Mouse (Mus musculus): Measurements from ENCODE around the gene Dse. TPM values are rescaled to one million over a fixed set of nuclear protein-coding genes. Genes with fewer than 3 reads are reported as not detected.
A peak's percentile ranks its signal among the peaks of the same experiment; 100 is the strongest.
"Not testable (repeated sequence)": the region's sequence is repeated elsewhere in the genome, so short reads cannot be mapped to it uniquely, and the experiment has no call there.

Gene Dse
- 51.4 and 59.1 TPM in 2 replicates for polyA plus RNA-seq (2011; ENCODE audit: insufficient read depth, insufficient read length, low read depth, missing spikeins)

GRCm38 (mm10) chr10:34207503-34207850 is at the start of gene Dse:
Gene Dse (minus strand): TSS chr10:34207715.
- no peak for TF ChIP-seq EP300 (IDR thresholded peaks at IDR 0.05; ENCODE audit: insufficient read depth, low read depth, low read length)
- no peak for TF ChIP-seq CTCF (IDR thresholded peaks at IDR 0.05; ENCODE audit: low read depth, low read length)
- no peak for TF ChIP-seq POLR2A (IDR thresholded peaks at IDR 0.05; ENCODE audit: insufficient read depth, low read length)
- Histone ChIP-seq H3K36me3 (ENCODE audit: control insufficient read depth, insufficient read depth, low read length, poor library complexity, severe bottlenecking) (peaks cover 8% of the 10 kb centered on the region), H3K27me3 (ENCODE audit: control insufficient read depth, insufficient read depth, low read length, poor library complexity, severe bottlenecking) (no peaks in the 10 kb centered on the region), H3K4me3 (ENCODE audit: low read depth, low read length) (peak within 1 kb of the TSS; percentile 65), H3K27ac (ENCODE audit: insufficient read depth, low read length) (peak within 1 kb of the TSS; percentile 99), H3K4me1 (ENCODE audit: control insufficient read depth, insufficient read depth, low read length) (no peaks in the 10 kb centered on the region), H3K9me3 (replicated peaks; ENCODE audit: control insufficient read depth, insufficient read depth, low read length, poor library complexity, severe bottlenecking) (no peaks in the 10 kb centered on the region), H3K9ac (ENCODE audit: low read depth, poor library complexity, severe bottlenecking) (peak within 1 kb of the TSS; percentile 72)

GRCm38 (mm10) chr10:34252833-34253232 is 45.3 kb upstream of the Dse start:
- not testable (repeated sequence) for H3K9me3 ChIP-seq (replicated peaks; ENCODE audit: control insufficient read depth, insufficient read depth, low read length, poor library complexity, severe bottlenecking); H3K4me3 ChIP-seq (ENCODE audit: low read depth, low read length); H3K9ac ChIP-seq (ENCODE audit: low read depth, poor library complexity, severe bottlenecking); H3K36me3 ChIP-seq (ENCODE audit: control insufficient read depth, insufficient read depth, low read length, poor library complexity, severe bottlenecking); H3K4me1 ChIP-seq (ENCODE audit: control insufficient read depth, insufficient read depth, low read length); H3K27me3 ChIP-seq (ENCODE audit: control insufficient read depth, insufficient read depth, low read length, poor library complexity, severe bottlenecking); H3K27ac ChIP-seq (ENCODE audit: insufficient read depth, low read length)

GRCm38 (mm10) chr10:34249594-34249993 is 42.1 kb upstream of the Dse start:
- no peak overlapping the region for H3K4me3 ChIP-seq (ENCODE audit: low read depth, low read length)
- no peaks in the 10 kb centered on the region for H3K9me3 ChIP-seq (replicated peaks; ENCODE audit: control insufficient read depth, insufficient read depth, low read length, poor library complexity, severe bottlenecking)
- H3K36me3 ChIP-seq (ENCODE audit: control insufficient read depth, insufficient read depth, low read length, poor library complexity, severe bottlenecking) = no peaks in the 10 kb centered on the region
- H3K27ac ChIP-seq (ENCODE audit: insufficient read depth, low read length) = no peak overlapping the region
- no peaks in the 10 kb centered on the region for H3K27me3 ChIP-seq (ENCODE audit: control insufficient read depth, insufficient read depth, low read length, poor library complexity, severe bottlenecking)
- TF ChIP-seq CTCF (IDR thresholded peaks at IDR 0.05; ENCODE audit: low read depth, low read length) = no peak
- no peak overlapping the region for H3K9ac ChIP-seq (ENCODE audit: low read depth, poor library complexity, severe bottlenecking)
- H3K4me1 ChIP-seq (ENCODE audit: control insufficient read depth, insufficient read depth, low read length) = no peaks in the 10 kb centered on the region

GRCm38 (mm10) chr10:34247757-34248156 is 40.2 kb upstream of the Dse start:
- H3K27ac ChIP-seq (ENCODE audit: insufficient read depth, low read length) = no peak overlapping the region
- H3K4me3 ChIP-seq (ENCODE audit: low read depth, low read length) = no peak overlapping the region
- no peaks in the 10 kb centered on the region for H3K36me3 ChIP-seq (ENCODE audit: control insufficient read depth, insufficient read depth, low read length, poor library complexity, severe bottlenecking)
- no peak overlapping the region for H3K9ac ChIP-seq (ENCODE audit: low read depth, poor library complexity, severe bottlenecking)
- no peaks in the 10 kb centered on the region for H3K4me1 ChIP-seq (ENCODE audit: control insufficient read depth, insufficient read depth, low read length)
- no peaks in the 10 kb centered on the region for H3K27me3 ChIP-seq (ENCODE audit: control insufficient read depth, insufficient read depth, low read length, poor library complexity, severe bottlenecking)
- H3K9me3 ChIP-seq (replicated peaks; ENCODE audit: control insufficient read depth, insufficient read depth, low read length, poor library complexity, severe bottlenecking) = no peaks in the 10 kb centered on the region
- TF ChIP-seq CTCF (IDR thresholded peaks at IDR 0.05; ENCODE audit: low read depth, low read length) (no peak), POLR2A (IDR thresholded peaks at IDR 0.05; ENCODE audit: insufficient read depth, low read length) (no peak), EP300 (IDR thresholded peaks at IDR 0.05; ENCODE audit: insufficient read depth, low read depth, low read length) (no peak)

GRCm38 (mm10) chr10:34246106-34246505 is 38.6 kb upstream of the Dse start:
- Histone ChIP-seq H3K36me3 (ENCODE audit: control insufficient read depth, insufficient read depth, low read length, poor library complexity, severe bottlenecking) (no peaks in the 10 kb centered on the region), H3K9ac (ENCODE audit: low read depth, poor library complexity, severe bottlenecking) (no peak overlapping the region), H3K9me3 (replicated peaks; ENCODE audit: control insufficient read depth, insufficient read depth, low read length, poor library complexity, severe bottlenecking) (no peaks in the 10 kb centered on the region), H3K27ac (ENCODE audit: insufficient read depth, low read length) (no peak overlapping the region), H3K4me1 (ENCODE audit: control insufficient read depth, insufficient read depth, low read length) (no peaks in the 10 kb centered on the region), H3K4me3 (ENCODE audit: low read depth, low read length) (no peak overlapping the region), H3K27me3 (ENCODE audit: control insufficient read depth, insufficient read depth, low read length, poor library complexity, severe bottlenecking) (no peaks in the 10 kb centered on the region)
- no peak for TF ChIP-seq POLR2A (IDR thresholded peaks at IDR 0.05; ENCODE audit: insufficient read depth, low read length)
- no peak for TF ChIP-seq CTCF (IDR thresholded peaks at IDR 0.05; ENCODE audit: low read depth, low read length)
- no peak for TF ChIP-seq EP300 (IDR thresholded peaks at IDR 0.05; ENCODE audit: insufficient read depth, low read depth, low read length)

GRCm38 (mm10) chr10:34244745-34245144 is 37.2 kb upstream of the Dse start:
- Histone ChIP-seq H3K4me3 (ENCODE audit: low read depth, low read length) (no peak overlapping the region), H3K36me3 (ENCODE audit: control insufficient read depth, insufficient read depth, low read length, poor library complexity, severe bottlenecking) (no peaks in the 10 kb centered on the region), H3K27ac (ENCODE audit: insufficient read depth, low read length) (no peak overlapping the region), H3K4me1 (ENCODE audit: control insufficient read depth, insufficient read depth, low read length) (no peaks in the 10 kb centered on the region), H3K9ac (ENCODE audit: low read depth, poor library complexity, severe bottlenecking) (no peak overlapping the region), H3K9me3 (replicated peaks; ENCODE audit: control insufficient read depth, insufficient read depth, low read length, poor library complexity, severe bottlenecking) (no peaks in the 10 kb centered on the region), H3K27me3 (ENCODE audit: control insufficient read depth, insufficient read depth, low read length, poor library complexity, severe bottlenecking) (no peaks in the 10 kb centered on the region)
- no peak for TF ChIP-seq POLR2A (IDR thresholded peaks at IDR 0.05; ENCODE audit: insufficient read depth, low read length)
- no peak for TF ChIP-seq CTCF (IDR thresholded peaks at IDR 0.05; ENCODE audit: low read depth, low read length)
- no peak for TF ChIP-seq EP300 (IDR thresholded peaks at IDR 0.05; ENCODE audit: insufficient read depth, low read depth, low read length)

All from ES-Bruce4 (cell line).